Mouse (Mus musculus) fibroblast of lung, adult 2 months (primary cell): ENCODE results near the gene Sbno1.
"Not testable (repeated sequence)": the region's sequence is repeated elsewhere in the genome, so short reads cannot be mapped to it uniquely, and the experiment has no call there.

Experiments
- DNase-seq: peaks from one replicate; pipeline ENCODE4 v3.0.0-alpha.2; 2011; ENCODE audit warnings: low read depth

The Sbno1 gene

DNA sequence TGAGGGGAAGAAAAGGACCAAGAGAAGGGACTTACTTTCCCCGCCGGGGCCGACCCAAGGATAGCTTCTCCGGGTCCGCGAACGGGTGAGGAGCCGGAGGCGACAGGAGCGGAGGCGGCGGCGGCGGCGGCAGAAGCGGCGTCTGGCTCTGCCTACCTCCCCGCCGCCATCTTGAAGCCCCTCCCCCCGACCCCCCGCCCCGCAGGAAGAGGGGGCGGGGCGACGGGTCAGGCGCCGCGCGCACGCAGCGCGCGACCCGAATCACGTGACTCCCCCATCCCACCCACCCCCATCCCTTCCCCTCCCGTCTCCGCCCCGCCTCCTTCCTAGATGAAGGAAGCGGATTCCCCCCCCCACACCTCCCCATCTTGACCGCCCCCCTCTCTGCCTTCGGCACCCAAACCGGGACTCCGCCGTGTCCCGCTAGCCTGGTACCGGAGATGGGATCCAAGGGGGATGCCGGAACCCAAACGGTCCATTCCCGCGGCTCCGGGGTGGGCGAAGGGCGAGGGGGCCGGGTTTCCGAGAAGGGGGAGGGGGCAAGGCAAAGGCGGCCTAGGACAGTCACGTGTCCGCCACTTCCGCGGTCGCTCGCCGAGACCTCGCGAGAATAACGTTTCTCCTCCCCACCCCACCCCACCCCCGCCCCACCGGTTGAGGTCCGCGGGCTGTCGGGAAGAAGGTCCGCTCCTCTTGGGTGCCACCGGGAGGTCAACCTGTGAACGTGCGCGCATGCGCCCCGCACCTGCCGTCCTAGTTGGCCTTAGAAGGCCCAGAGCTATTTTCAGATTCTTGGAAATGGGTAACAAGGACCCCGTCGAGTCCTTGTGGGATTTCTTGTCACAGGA, at the start of gene Sbno1:
TSS of gene Sbno1 (minus strand) at position 590 of the 848 bp plus-strand sequence.
- DNase-seq: peak; percentile 84

GRCm38 (mm10) chr5:124470591-124471171, 44.9 kb upstream of the Sbno1 start:
- no peak for DNase-seq

- DNase-seq: no peak
Observed at GRCm38 (mm10) chr5:124469486-124469885, 43.7 kb upstream of the Sbno1 start.

GRCm38 (mm10) chr5:124468365-124468764, 42.6 kb upstream of the Sbno1 start:
- DNase-seq: no peak

GRCm38 (mm10) chr5:124467766-124468165, 42.0 kb upstream of the Sbno1 start:
- no peak for DNase-seq

DNA sequence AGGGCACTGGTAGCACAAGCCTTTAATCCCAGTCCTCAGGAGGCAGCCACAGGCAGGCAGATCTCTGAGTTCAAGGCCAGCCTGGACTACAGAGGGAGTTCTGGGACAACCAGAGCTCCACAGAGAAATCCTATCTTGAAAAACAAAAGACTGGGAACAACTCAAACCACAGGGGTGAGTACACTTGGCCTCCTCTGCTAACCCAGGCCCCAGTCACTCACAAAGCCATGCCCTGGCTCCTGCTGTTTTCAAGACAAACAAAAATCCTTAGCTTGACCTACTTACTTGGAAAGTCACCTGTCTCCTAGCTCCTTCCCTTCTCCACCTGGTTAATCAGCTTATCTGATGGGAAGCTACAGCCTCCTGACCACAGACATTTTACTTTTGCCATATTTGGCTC, 39.1 kb upstream of the Sbno1 start:
- DNase-seq: no peak

DNA sequence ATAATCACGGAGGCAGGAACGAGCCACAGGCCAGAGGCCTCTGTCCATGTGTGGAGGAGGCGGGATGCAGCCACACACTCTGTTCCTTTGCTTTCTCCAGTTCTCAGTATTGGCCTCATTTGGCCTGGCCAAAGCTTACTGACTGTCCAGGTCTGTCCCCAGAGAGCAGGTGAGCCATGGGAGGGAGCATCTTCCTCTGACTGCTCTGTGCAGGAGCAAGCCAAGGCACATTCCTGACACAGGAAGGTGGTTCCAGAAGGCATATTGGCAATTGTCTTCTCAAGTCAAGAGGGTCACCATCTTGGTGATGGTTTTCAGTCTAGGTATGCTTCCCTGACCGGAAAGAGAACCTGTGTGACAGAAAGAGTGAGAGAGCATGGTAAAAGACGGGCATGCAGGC, 37.7 kb upstream of the Sbno1 start:
- no peak for DNase-seq

GRCm38 (mm10) chr5:124462297-124463025, 36.7 kb upstream of the Sbno1 start:
- DNase-seq: no peak

GRCm38 (mm10) chr5:124460922-124461321, 35.1 kb upstream of the Sbno1 start:
- not testable (repeated sequence) for DNase-seq

DNA sequence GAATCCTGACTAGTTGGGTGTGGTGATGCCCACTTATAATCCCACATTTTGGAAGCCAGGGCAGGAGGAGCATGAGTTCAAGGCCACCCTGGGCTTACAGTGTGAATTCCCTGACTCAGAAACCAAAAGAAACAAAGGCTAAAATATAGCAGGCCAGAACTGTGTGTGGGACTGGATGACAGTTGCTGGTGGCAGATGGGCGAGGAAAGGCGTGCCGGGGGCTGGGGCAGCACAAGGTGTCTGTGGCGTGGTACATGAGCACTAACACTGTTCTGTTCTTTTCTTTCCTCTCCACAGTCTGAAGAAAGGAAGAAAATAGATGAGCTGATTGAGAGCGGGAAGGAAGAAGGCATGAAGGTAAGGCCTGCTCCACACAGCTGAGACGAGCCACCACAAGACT, 31.0 kb upstream of the Sbno1 start:
- no peak for DNase-seq

DNA sequence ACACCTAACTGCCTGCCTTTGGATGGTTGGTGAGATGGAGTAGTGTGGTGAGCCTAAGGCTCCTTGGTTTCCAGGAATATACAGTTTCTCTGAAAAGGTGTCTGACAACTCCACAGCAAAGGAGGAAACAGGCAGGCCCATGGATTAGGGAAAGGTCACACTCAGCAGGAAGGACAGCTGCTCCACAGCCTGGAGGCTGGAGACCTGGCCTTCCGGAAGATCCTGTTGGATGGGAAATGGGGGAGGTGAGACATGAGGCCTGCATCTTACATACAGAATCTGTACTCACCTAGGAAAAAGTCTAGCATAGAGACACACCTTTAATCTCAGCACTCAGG, 28.2 kb upstream of the Sbno1 start:
- no peak for DNase-seq

DNA sequence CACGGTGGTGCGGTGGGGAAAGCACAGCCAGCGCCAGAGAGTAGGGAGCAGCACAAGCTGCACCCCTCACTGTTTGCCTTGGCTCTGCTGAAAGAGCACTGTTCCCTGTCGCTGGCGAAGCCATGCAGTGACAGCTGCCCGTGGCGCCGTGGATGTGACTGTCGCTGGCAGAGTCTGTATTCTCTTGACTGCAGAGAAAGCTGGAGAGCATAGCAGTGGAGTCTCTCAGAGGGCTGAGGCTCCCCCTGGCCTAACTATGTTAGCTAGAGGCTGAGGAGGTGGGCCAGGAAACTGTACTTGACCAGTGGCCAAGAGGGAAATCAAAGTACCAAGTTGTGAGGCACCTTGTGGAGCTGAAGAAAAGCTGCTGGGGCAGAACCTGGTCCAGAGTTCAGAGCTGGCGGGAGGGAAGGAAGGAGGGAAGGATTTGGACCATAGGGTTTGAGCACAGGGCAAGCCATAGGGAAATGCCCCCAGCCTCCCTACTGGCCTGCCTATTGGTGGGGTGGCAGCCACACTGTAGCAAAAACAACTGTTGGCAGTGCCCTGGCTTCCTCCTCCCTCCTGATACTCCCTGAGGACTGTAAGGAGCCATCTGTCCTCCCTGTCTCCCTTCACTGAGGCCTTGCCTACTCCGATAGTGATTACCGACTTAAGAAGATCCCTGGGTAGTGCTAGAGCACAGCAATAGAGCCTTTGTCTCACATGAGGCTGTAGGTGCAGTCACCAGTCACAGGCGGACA, 27.7 kb upstream of the Sbno1 start:
- DNase-seq: no peak

DNA sequence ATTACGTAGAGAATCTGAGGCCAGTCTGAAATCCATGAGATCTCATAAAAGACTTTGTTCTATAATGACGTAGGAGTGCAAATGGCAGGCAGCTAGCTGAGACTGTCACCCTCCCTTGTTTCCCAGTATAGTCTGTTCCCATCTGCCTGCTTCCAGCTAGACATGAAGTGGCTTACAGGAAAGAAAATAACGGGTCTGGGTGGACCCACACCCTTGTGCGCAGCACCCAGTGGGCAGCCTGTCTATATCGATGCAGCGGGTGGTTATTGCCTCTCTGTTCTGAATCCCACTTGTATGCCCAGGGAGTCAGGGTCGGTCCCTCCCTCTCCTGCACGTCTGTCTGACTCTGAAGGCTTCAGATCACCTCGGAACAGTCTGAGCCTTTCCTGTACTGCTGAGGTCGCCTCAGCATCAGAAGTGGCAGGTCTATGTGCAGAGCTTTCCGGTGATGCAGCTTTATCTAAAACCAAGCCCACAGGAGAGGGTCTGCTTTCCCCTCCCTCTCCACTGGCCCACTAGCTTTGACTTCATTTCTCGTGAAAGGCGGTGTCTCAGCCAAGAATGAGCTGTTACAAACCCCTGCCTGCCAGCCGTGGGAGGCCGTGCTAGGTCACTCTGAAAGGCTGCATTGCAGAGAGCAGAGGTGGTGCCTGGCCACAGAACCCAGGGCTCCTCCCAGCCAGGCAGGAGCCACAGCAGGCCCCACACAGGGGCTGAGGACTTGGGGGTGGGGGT, 26.9 kb upstream of the Sbno1 start:
- no peak for DNase-seq

- no peak for DNase-seq
Observed at GRCm38 (mm10) chr5:124450641-124451340, 25.0 kb upstream of the Sbno1 start.

GRCm38 (mm10) chr5:124450051-124450450, 24.2 kb upstream of the Sbno1 start:
- DNase-seq: no peak

DNA sequence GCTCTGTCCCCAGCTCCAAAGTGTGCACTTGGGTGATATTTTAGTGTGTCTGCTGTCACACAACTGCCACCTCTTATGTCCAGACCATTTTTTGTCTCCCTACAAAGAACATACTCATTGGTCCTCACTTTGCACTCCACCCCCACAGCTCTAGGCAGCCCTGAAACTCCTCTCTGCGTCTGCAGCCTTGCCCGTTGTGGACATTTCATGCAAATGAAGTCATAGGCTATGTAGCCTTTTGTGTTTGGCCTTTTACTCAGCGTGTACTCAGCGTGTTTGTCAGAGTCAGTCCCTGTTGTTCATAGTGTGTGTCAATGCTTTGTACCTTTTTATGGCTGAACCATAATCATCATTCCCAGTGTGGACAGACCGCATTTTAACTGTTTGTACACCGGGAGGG, 23.7 kb upstream of the Sbno1 start:
- DNase-seq: no peak

- DNase-seq: peak; percentile 88
Observed at GRCm38 (mm10) chr5:124446301-124446881, 20.6 kb upstream of the Sbno1 start.

GRCm38 (mm10) chr5:124445621-124446293, 20.0 kb upstream of the Sbno1 start:
- no peak for DNase-seq

- DNase-seq: no peak
Observed at GRCm38 (mm10) chr5:124444661-124445561, 19.1 kb upstream of the Sbno1 start.
